Mouse (Mus musculus): ENCODE results near the gene Gm19684. TPM values are rescaled to one million over a fixed set of nuclear protein-coding genes. Genes with fewer than 3 reads are reported as not detected.
"Not testable (repeated sequence)": the region's sequence is repeated elsewhere in the genome, so short reads cannot be mapped to it uniquely, and the experiment has no call there.

Gene Gm19684
- total RNA-seq, 2 experiments from 2014 or later = 0.77 TPM; not detected in 1

- DNase-seq (ENCODE audit: low spot score in 2 of 2) = not testable (repeated sequence)
These were observed 7.7 kb downstream of the Gm19684 start, which contains the start of gene Gm7030 for GRCm38 (mm10) chr17:36128968-36129817. Gene Gm7030 (minus strand): TSS chr17:36129425.

GRCm38 (mm10) chr17:36131516-36132265 is 10.2 kb downstream of the Gm19684 start:
- no peak for DNase-seq (ENCODE audit: low spot score in 2 of 2)

DNA sequence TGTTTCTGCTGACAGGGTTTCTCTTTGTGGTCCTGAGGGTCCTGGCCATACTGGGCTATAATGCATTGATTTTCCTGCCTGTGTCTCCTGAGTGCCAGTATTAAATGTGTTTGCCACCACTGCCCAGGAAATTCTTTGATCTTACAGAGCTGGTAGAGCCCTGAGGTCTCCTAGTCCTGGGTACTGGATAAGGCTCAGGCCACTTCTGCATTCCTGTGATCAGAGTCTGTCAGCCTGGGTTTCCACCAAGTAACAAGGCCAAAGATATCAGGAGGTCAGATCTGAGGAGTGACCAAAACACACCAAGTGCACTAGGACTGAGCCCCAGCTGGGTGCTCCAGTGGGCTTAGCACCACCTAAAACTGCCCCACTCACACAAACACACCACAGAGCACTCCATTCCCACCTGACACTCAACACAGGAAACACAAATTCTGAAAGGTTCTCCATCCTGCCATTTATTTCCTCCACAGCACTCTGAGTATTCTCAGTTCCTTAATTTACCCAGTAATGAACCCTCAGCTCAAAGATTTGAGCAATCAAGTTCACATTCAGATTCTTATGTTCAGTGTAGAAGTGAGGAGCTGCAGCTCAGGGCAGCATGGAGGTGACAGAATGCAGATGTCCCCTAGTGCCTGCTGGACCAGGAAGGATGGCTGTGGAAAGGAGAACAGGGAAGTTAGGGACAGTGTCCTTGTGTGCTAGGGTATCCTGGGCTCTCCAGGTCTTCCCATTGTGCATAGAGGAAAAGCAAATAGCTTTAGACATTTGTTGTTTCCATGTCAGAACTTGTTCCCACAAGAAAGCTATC is 14.1 kb downstream of the Gm19684 start:
- DNase-seq (ENCODE audit: low spot score in 2 of 2) = not testable (repeated sequence)

DNA sequence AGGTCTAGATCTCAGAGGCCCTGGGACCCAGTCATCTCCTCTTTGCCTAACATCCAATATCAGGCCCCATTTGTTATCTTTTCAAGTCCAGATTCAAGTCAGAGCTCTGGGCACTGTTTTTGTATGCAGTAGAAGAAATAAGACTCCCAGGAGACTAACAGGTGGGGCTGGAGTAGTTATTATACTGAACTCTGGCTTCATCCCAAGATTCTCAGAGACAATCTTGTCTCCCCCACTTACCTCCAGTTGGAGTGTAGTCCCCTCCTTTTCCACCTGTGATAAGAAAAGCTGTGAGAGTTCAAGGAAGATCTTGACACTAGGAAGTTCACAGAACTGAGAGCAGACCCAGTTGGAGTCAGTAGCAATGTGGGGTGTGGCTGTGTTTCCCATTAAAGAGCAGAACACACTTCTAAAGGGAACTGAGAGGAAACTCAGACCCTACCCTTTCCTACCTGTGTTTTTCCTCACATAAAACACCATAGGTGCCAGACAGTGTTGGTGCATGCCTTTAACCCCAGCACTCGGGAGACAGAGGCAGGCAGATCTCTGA is 14.9 kb downstream of the Gm19684 start:
- DNase-seq (ENCODE audit: low spot score in 2 of 2) = not testable (repeated sequence)

DNA sequence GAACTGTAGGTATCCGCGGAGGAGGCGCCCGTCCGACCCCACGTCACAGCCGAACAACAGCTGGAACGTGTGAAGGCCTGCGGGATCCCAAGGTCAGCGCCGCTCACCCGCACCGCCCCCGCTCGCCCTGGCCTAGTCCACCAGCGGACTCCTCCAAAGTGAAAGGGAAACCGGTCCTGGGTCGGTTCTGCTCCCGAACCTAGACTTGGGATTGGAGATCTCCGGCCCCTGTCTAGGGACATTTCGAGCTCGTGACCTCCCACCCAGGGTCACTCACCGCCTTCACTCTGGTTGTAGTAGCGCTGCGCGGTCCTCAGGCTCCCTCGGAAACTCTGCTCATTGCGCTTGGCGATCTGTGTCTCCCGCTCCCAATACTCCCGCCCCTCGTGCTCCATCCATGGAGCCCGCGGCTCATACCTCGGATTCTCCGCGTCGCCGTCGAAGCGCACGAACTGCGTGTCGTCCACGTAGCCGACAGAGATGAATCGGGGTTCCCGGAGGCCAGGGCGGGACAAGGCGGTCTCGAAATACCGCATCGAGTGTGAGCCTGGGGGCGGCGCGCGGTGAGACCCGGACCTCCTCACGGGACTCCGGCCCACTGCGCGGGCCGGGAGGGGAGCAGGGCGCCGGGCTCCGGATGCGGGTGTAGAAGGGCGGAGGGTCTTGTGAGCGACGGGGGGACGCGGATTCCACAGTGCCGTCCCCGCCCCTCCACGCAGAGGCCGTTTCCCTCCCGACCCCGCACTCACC is 23.8 kb downstream of the Gm19684 start:
- peak in 1 of 2 experiments; percentile 37 for DNase-seq (ENCODE audit: low spot score in 2 of 2)

- DNase-seq (ENCODE audit: low spot score in 2 of 2) = not testable (repeated sequence)
These were observed 24.3 kb downstream of the Gm19684 start for GRCm38 (mm10) chr17:36145861-36146156.

- not testable (repeated sequence) for DNase-seq (ENCODE audit: low spot score in 2 of 2)
These were observed 25.5 kb downstream of the Gm19684 start for GRCm38 (mm10) chr17:36146937-36147336.

GRCm38 (mm10) chr17:36148468-36148867 is 27.0 kb downstream of the Gm19684 start:
- DNase-seq (ENCODE audit: low spot score in 2 of 2) = not testable (repeated sequence)

DNA sequence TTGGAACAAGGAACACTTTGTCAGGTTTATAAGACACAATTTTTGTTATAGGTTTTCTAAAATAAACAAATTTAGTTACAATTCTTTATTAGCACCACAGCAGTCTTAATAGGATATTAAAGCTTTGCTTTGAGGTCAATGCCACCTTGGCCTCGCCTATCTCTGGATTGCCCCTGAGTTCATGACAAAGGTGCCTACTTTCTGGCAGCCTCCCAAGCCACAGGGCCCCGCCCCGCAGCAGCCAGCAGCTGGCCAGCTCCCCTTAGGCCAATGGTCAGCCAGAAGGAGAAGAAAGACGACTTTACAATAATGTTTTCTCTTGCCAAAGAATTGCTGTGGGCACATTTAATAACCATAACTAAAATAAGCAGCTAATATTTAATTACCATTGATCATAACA is 29.7 kb downstream of the Gm19684 start:
- not testable (repeated sequence) for DNase-seq (ENCODE audit: low spot score in 2 of 2)

DNA sequence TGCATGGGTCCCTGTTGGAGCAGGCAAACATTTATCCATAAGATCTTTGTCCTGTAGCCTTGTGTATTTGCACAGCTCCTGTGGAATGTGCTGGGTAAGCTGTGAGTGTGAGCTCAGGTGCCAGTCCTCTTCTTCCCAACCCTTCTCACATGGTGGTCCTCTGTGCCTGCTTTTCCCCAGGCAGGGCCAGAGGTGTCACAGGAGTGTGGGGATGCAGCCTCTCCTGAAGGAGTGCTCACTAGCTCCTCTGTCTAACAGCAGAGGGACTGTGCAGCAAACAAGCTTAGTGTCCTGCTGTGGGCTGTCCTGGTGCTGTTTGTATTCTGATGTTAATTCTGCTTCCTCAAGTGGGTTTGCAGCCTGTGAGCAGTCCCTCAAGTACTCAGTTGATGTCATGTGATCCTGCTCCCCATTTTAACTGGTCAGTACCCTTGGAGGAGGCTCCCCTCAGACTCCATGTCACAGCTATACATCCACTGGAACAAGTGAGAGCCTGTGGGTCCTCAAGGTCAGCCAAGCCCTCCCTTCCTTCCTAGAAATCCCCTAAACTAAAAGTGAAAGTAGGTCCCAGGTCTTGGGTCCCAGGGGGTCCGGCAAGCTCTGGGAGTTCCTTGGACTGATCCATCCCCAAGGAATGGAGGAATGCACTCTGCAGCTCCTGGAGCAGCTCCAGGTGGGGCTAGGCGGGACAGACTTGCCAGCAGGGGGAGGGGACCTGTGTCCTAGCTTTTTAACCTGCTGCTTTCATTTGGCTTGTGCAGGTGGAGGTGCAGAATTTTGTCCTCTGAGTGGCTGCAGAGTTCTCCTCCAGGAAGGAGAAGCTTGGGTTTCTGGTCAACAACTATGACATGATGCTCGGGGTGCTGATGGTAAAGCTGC is 33.0 kb downstream of the Gm19684 start:
- DNase-seq (ENCODE audit: low spot score in 2 of 2) = no peak

DNA sequence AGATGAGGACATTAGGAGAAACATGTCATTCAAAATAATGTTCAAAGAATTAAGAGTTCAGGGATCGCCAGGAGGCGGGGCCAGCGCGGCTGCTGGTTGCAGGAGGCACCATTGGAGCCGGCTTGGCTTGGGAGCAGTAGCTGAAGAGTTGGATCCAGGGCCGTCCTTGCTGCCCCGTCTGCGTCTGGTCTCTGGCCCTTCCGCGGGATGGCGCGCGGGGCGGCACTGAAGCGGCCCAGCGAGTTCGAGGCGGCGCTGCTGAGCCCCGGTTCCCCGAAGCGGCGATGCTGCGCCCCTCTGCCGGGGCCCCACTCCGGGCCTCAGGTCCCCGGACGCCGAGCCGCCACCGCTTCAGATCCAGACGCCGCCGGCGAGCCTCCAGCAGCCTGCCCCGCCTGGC is 36.3 kb downstream of the Gm19684 start:
- peak in 1 of 2 experiments; percentile 15 for DNase-seq (ENCODE audit: low spot score in 2 of 2)

DNA sequence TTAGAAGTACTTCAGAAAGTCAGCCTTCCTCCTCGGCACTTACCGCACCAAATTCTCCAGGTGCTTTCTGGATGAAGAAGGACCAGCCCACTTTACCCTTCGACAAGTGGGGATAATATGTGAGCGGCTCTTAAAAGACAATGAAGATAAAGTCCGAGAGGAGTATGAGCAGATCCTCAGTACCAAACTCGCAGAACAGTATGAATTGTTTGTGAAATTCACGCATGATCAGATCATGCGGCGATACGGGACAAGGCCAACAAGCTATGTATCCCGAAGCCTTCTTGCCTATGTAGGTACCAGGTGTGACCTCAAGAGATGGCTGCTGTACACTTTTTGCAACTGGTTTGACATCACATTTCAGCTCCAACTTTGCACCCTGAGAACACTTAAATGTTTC is 36.8 kb downstream of the Gm19684 start:
- DNase-seq (ENCODE audit: low spot score in 2 of 2) = not testable (repeated sequence)

GRCm38 (mm10) chr17:36161129-36162051 is 39.9 kb downstream of the Gm19684 start:
- DNase-seq (ENCODE audit: low spot score in 2 of 2) = no peak

DNA sequence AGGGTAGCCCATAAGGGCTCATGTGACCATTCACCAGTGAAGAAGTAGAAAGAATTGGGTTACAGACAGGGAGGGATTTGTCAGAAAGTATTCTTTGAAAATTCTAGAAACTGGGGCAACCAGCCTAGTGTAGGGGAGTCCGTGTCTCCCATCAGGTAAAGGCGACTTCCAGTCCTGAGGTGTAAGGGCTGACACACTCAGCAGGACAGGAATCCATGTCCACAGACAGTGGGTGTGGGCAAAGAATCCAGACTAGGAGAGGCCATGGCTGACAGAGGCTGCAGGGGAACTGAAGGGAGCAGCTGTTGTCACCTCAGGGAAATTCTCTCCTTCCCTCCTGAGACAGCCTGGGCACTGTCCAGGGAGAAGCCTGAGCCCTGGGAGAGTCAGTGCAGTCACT is 45.4 kb downstream of the Gm19684 start:
- DNase-seq (ENCODE audit: low spot score in 2 of 2) = not testable (repeated sequence)

- no peak for DNase-seq (ENCODE audit: low spot score in 2 of 2)
These were observed 46.0 kb downstream of the Gm19684 start for GRCm38 (mm10) chr17:36167306-36168038.

DNA sequence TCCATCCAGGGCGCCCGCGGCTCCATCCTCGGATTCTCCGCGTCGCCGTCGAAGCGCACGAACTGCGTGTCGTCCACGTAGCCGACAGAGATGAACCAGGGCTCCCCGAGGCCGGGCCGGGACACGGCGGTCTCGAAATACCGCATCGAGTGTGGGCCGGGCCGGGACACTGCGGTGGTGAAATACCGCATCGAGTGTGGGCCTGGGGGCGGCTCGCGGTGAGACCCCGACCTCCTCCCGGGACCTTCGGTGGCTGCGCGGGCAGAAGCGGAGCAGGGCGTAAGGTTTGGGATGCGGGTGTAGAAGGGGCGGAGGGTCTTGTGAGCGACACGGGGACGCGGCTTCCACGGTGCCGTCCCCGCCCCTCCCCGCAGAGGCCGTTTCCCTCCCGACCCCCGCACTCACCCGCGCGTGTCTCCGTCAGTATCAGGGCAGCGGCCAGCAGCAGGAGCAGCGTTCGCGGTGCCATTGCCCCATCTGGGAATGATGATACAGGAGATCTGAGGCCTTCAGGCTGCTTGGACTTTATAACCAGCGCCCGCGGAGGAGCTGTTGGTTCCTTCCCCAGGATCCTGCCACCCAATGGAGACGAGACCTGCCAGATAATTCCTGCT is 46.7 kb downstream of the Gm19684 start, which contains the start of gene Gm8909:
TSS of gene Gm8909 (minus strand) at position 499 of the 614 bp plus-strand sequence.
- peak in 1 of 2 experiments; percentile 30 for DNase-seq (ENCODE audit: low spot score in 2 of 2)

GRCm38 (mm10) chr17:36169094-36169493 is 47.6 kb downstream of the Gm19684 start:
- not testable (repeated sequence) for DNase-seq (ENCODE audit: low spot score in 2 of 2)

All from adrenal gland, adult 18-20 months (tissue).